Comparison of ENCODE assay signal across 9 mouse cellular contexts in the genomic region with DNA sequence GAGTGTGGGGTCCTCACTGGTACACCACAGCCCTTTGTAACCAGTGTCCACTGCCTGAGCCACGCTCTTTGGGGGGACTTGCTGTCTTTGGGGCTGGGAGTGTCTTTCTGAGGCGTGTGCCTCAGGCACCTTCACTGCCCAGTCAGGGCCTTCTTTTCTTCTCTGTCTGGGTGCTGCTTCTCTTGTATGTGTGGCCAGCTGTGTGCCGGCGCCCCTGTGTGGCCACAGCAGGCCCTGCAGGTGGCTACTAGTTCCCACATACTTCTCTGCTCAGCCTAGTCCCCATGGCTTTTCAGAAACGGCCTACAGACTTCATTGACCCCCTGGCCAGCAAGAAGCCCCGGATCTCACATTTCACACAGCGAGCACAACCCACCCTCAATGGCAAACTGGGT. TPM values are rescaled to one million over a fixed set of nuclear protein-coding genes. Genes with fewer than 3 reads are reported as not detected.
A peak's percentile ranks its signal among the peaks of the same experiment; 100 is the strongest.
DNase-seq lines count a peak whose midpoint lies in the region; ATAC-seq and TF ChIP-seq lines count a peak whose summit lies in the region.
"Had no signal": no experiment of that assay in that cellular context is flagged by ENCODE, and none has a peak within 500 bp of the region (broad histone marks: within the 10 kb centered on the region; RNA-seq: fewer than 3 reads in every experiment).

No protein-coding gene starts in this region.

- no peaks in the 10 kb centered on the region for H3K27me3 ChIP-seq in midbrain, embryonic 11.5 days (ENCODE audit: control insufficient read depth, insufficient read depth, low read length)

- TF ChIP-seq POLR2A in embryonic fibroblast, embryonic 13.5 days (IDR thresholded peaks at IDR 0.05; ENCODE audit: low read depth, low read length), result no peak

- TF ChIP-seq CTCF in left cerebral cortex, adult 2 months (IDR thresholded peaks at IDR 0.05), result peak; percentile 84
- peak; percentile 49 for TF ChIP-seq CTCF in embryonic fibroblast, embryonic 13.5 days (IDR thresholded peaks at IDR 0.05; ENCODE audit: borderline replicate concordance, insufficient read depth, low read length)

- H3K9me3 ChIP-seq in midbrain, embryonic 11.5 days (ENCODE audit: control insufficient read depth, low read length), result no peaks in the 10 kb centered on the region

- WGBS in midbrain, embryonic 11.5 days, result 41% methylated on average over 7 of the region's 7 CpGs

- peak; percentile 75 for ATAC-seq in midbrain, embryonic 11.5 days (ENCODE audit: low FRiP score)

- no peaks in the 10 kb centered on the region for H3K4me1 ChIP-seq in embryonic fibroblast, embryonic 13.5 days (ENCODE audit: control insufficient read depth, insufficient read depth, low read length)
- no peaks in the 10 kb centered on the region for H3K4me1 ChIP-seq in midbrain, embryonic 11.5 days (ENCODE audit: control insufficient read depth, insufficient read depth, low read length)

- H3K4me3 ChIP-seq in left cerebral cortex, adult 2 months, result no peak overlapping the region
- H3K4me3 ChIP-seq in embryonic fibroblast, embryonic 13.5 days (ENCODE audit: insufficient read depth, low read length), result no peak overlapping the region
- no peak overlapping the region for H3K4me3 ChIP-seq in midbrain, embryonic 11.5 days (ENCODE audit: low read depth, low read length)

- intact Hi-C loops in left cerebral cortex, adult 2 months (cut with DNase I), result loop anchor here (1.0 kb wide), 1 partner anchor 25 kb away; no protein-coding TSS in a partner anchor
- intact Hi-C loops in left cerebral cortex, postnatal 4 days (cut with DNase I), result no loop called here

- H3K9ac ChIP-seq in midbrain, embryonic 11.5 days (ENCODE audit: low read length), result no peak overlapping the region

- peaks cover 14% of the 10 kb centered on the region for H3K36me3 ChIP-seq in midbrain, embryonic 11.5 days (ENCODE audit: control insufficient read depth, insufficient read depth, low read length)

- H3K27ac ChIP-seq in left cerebral cortex, adult 2 months, result peak overlapping the region; percentile 50
- no peak overlapping the region for H3K27ac ChIP-seq in embryonic fibroblast, embryonic 13.5 days (ENCODE audit: insufficient read depth, low read length)
- H3K27ac ChIP-seq in midbrain, embryonic 11.5 days (ENCODE audit: low read depth, low read length), result no peak overlapping the region
- H3K27ac ChIP-seq: macrophage had no signal

- H3K4me2 ChIP-seq in midbrain, embryonic 11.5 days, result no peak overlapping the region

- peak in 1 of 2 experiments; percentile 63 for DNase-seq in left cerebral cortex, adult 2 months (ENCODE audit: extremely low spot score in 1 of 2, low spot score in 2 of 2)
- DNase-seq in left cerebral cortex, postnatal 4 days, result no peak
- DNase-seq in T-cell, adult 2 months (ENCODE audit: low spot score), result peak; percentile 51
- DNase-seq in heart, postnatal 4 days, result peak; percentile 76
- peak; percentile 60 to 74 for DNase-seq in layer of hippocampus, postnatal 10 days (ENCODE audit: low spot score in 2 of 2)
- DNase-seq in midbrain, embryonic 11.5 days (ENCODE audit: low spot score, missing footprints), result peak; percentile 91
- peak; percentile 61 for DNase-seq in thymus, postnatal 14 days

RNA-seq across cellular contexts. Expression of a gene that starts 8.9 kb away (rescaled TPM):
- 10 to 100 TPM; 52.9 to 55.3 TPM for total RNA-seq in left cerebral cortex, adult 2 months (2021)
- total RNA-seq in left cerebral cortex, postnatal 4 days (2021), result 10 to 100 TPM; 87.9 to 88.5 TPM
- polyA plus RNA-seq in embryonic fibroblast, embryonic 13.5 days (2011; ENCODE audit: insufficient read length, low read depth, missing spikeins), result 17.9 and 18.6 TPM in 2 replicates
- total RNA-seq in heart, postnatal 4 days (2021), result 10 to 100 TPM; 38.9 to 41.6 TPM
- 10 to 100 TPM; 56.5 to 57.8 TPM for total RNA-seq in layer of hippocampus, postnatal 10 days (2021)
- polyA plus RNA-seq in midbrain, embryonic 11.5 days (2014; fragmentation: Nextera tagmentation; extraction: Ambion mirVana), result 46.1 and 56.0 TPM in 2 replicates

RNA-seq across cellular contexts. Expression of a gene that starts 23.4 kb away (rescaled TPM):
- 100 to 1,000 TPM; 221 to 261 TPM for total RNA-seq in left cerebral cortex, adult 2 months (2021)
- total RNA-seq in left cerebral cortex, postnatal 4 days (2021), result 100 to 1,000 TPM; 156 to 193 TPM
- 44.7 and 50.7 TPM in 2 replicates for polyA plus RNA-seq in embryonic fibroblast, embryonic 13.5 days (2011; ENCODE audit: insufficient read length, low read depth, missing spikeins)
- 10 to 100 TPM; 73.8 to 78.5 TPM for total RNA-seq in heart, postnatal 4 days (2021)
- 100 to 1,000 TPM; 225 to 240 TPM for total RNA-seq in layer of hippocampus, postnatal 10 days (2021)
- polyA plus RNA-seq in midbrain, embryonic 11.5 days (2014; fragmentation: Nextera tagmentation; extraction: Ambion mirVana), result 87.8 and 96.9 TPM in 2 replicates

RNA-seq across cellular contexts. Expression of a gene that starts 30.7 kb away (rescaled TPM):
- total RNA-seq in left cerebral cortex, adult 2 months (2021), result under 1 TPM; 0.70 to 0.96 TPM
- total RNA-seq in left cerebral cortex, postnatal 4 days (2021), result 1 to 10 TPM; 1.1 to 1.3 TPM
- polyA plus RNA-seq in embryonic fibroblast, embryonic 13.5 days (2011; ENCODE audit: insufficient read length, low read depth, missing spikeins), result 0.46 TPM in 1 of 2 replicates, not detected in the other
- total RNA-seq in heart, postnatal 4 days (2021), result 1 to 10 TPM; 1.1 to 1.5 TPM
- total RNA-seq in layer of hippocampus, postnatal 10 days (2021), result 1 to 10 TPM in 1 of 2 experiments, under 1 TPM in 1; 0.96 to 2.3 TPM
- 1.2 and 1.3 TPM in 2 replicates for polyA plus RNA-seq in midbrain, embryonic 11.5 days (2014; fragmentation: Nextera tagmentation; extraction: Ambion mirVana)

RNA-seq across cellular contexts. Expression of a gene that starts 46.0 kb away (rescaled TPM):
- 10 to 100 TPM; 18.6 to 20.8 TPM for total RNA-seq in left cerebral cortex, adult 2 months (2021)
- total RNA-seq in left cerebral cortex, postnatal 4 days (2021), result 10 to 100 TPM; 17.7 to 20.0 TPM
- polyA plus RNA-seq in embryonic fibroblast, embryonic 13.5 days (2011; ENCODE audit: insufficient read length, low read depth, missing spikeins), result 16.1 and 20.4 TPM in 2 replicates
- 10 to 100 TPM; 16.7 to 17.6 TPM for total RNA-seq in heart, postnatal 4 days (2021)
- total RNA-seq in layer of hippocampus, postnatal 10 days (2021), result 10 to 100 TPM; 15.8 to 16.4 TPM
- polyA plus RNA-seq in midbrain, embryonic 11.5 days (2014; fragmentation: Nextera tagmentation; extraction: Ambion mirVana), result 13.0 TPM in 2 replicates

RNA-seq across cellular contexts. Expression of a gene that starts 47.0 kb away (rescaled TPM):
- total RNA-seq in left cerebral cortex, adult 2 months (2021), result not detected
- not detected for total RNA-seq in left cerebral cortex, postnatal 4 days (2021)
- 3.1 and 4.2 TPM in 2 replicates for polyA plus RNA-seq in embryonic fibroblast, embryonic 13.5 days (2011; ENCODE audit: insufficient read length, low read depth, missing spikeins)
- 1 to 10 TPM; 2.7 to 3.5 TPM for total RNA-seq in heart, postnatal 4 days (2021)
- not detected for total RNA-seq in layer of hippocampus, postnatal 10 days (2021)
- 0.10 and 0.11 TPM in 2 replicates for polyA plus RNA-seq in midbrain, embryonic 11.5 days (2014; fragmentation: Nextera tagmentation; extraction: Ambion mirVana)
